Mouse (Mus musculus) lung, adult 2 months (tissue): ENCODE data around the gene Gm10490.

ENCODE experiments used
- CTCF ChIP-seq: fragments of 200-500 bp; IDR thresholded peaks from 2 replicates; pipeline ENCODE4 v1.5.1; 2011; ENCODE audit warnings: mild to moderate bottlenecking, low read length, control low read depth; ENCODE audit not compliant: insufficient read depth
- POLR2A ChIP-seq: fragments of 200-500 bp; IDR thresholded peaks from 2 replicates; pipeline ENCODE4 v1.6.1; 2011; ENCODE audit warnings: low read depth, mild to moderate bottlenecking, control low read depth, low read length, borderline replicate concordance; ENCODE audit errors: extremely low read depth

- TF ChIP-seq CTCF (no peak), POLR2A (no peak)
These were observed 4.9 kb upstream of the Gm10490 start for GRCm38 (mm10) chrX:7904441-7904840.
